Mouse (Mus musculus) embryonic facial prominence, embryonic 11.5 days (tissue): ENCODE results near the gene Ascl4. TPM values are rescaled to one million over a fixed set of nuclear protein-coding genes. Genes with fewer than 3 reads are reported as not detected.

Experiments used
- ATAC-seq: fragments of 200-750 bp; cut with Nextera tagmentation; replicated peaks from 2 replicates; pipeline ENCODE4 v1.8.0; 2017; ENCODE audit warnings: low read depth; ENCODE audit not compliant: insufficient number of reproducible peaks, low FRiP score, low TSS enrichment
- DNase-seq: peaks from one replicate; pipeline ENCODE4 v3.0.0-alpha.2; 2015; ENCODE audit warnings: low spot score
- H3K27ac ChIP-seq: fragments of 300-500 bp; sonication (generic); replicated peaks from 2 replicates; pipeline ENCODE4 v1.5.1; 2014; ENCODE audit warnings: mild to moderate bottlenecking, low read depth, low read length, control low read depth
- H3K27me3 ChIP-seq: fragments of 300-500 bp; sonication (generic); 2 replicates; pipeline ENCODE4 v1.6.1; 2014; ENCODE audit warnings: mild to moderate bottlenecking, low read length, moderate library complexity, mixed read lengths; ENCODE audit not compliant: control insufficient read depth, insufficient read depth
- H3K36me3 ChIP-seq: fragments of 300-500 bp; sonication (generic); replicated peaks from 2 replicates; pipeline ENCODE4 v1.6.1; 2014; ENCODE audit warnings: low read depth, mild to moderate bottlenecking, low read length, moderate library complexity, mixed read lengths; ENCODE audit not compliant: control insufficient read depth, insufficient read depth
- H3K4me1 ChIP-seq: fragments of 300-500 bp; sonication (generic); 2 replicates; pipeline ENCODE4 v1.6.1; 2014; ENCODE audit warnings: low read length, mixed read lengths; ENCODE audit not compliant: control insufficient read depth, insufficient read depth
- H3K4me2 ChIP-seq: fragments of 300-500 bp; sonication (generic); 2 replicates; pipeline ENCODE4 v1.6.1; 2014; ENCODE audit warnings: low read depth, mild to moderate bottlenecking, control low read depth, low read length, moderate library complexity
- H3K4me3 ChIP-seq: fragments of 300-500 bp; sonication (generic); 2 replicates; pipeline ENCODE4 v1.5.1; 2014; ENCODE audit warnings: low read depth, low read length, control low read depth
- H3K9ac ChIP-seq: fragments of 300-500 bp; sonication (generic); replicated peaks from 2 replicates; pipeline ENCODE4 v1.6.1; 2014; ENCODE audit warnings: mild to moderate bottlenecking, control low read depth, low read length
- H3K9me3 ChIP-seq: fragments of 300-500 bp; sonication (generic); replicated peaks from 2 replicates; pipeline ENCODE4 v1.6.1; 2016; ENCODE audit warnings: mild to moderate bottlenecking, low read length, inconsistent platforms, mixed read lengths; ENCODE audit not compliant: control insufficient read depth
- WGBS: fragments of 180-500 bp; shearing (Covaris S2); extraction: QIAGEN DNeasy Blood & Tissue Kit; methylation state at CpG from one replicate; pipeline ENCODE4 v1.1.7; 2014; 5-methylcytosine and 5-hydroxymethylcytosine counted together
- polyA plus RNA-seq: library from polyadenylated mRNA; unstranded; fragments of >200 nt; fragmentation: Nextera tagmentation; extraction: Ambion mirVana; gene quantifications from 2 replicates; pipeline ENCODE4 v1.2.1, GENCODE M21; 2014

The Ascl4 gene
- polyA plus RNA-seq, 1 experiment from 2014 or later = 0.50 TPM

DNA sequence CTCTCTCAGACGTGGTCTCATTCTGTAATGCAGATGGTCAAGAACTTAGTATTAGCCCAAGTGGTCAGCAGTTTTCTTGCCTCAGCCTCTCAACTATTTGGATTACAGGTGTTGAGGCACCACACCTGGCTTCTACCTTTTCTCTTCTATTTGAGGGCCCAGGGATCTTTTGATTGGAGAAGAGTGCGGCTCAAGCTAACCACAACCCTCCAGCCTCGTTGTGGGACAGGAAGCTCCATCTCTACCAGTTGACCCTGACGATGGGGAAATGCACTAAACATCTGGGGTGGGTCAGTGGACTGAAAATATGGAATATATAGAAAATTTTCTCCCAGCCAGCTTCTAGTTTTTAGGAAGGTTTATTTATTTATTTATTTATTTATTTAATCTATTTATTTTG lies 64.9 kb downstream of the Ascl4 start:
- Histone ChIP-seq H3K4me1 (no peaks in the 10 kb centered on the region), H3K36me3 (no peaks in the 10 kb centered on the region), H3K4me2 (no peak overlapping the region), H3K9me3 (no peaks in the 10 kb centered on the region), H3K4me3 (no peak overlapping the region), H3K27ac (no peak overlapping the region), H3K9ac (no peak overlapping the region), H3K27me3 (no peaks in the 10 kb centered on the region)
- ATAC-seq (no peak), DNase-seq (no peak)
- WGBS = 81% methylated on average over 4 of the region's 4 CpGs

DNA sequence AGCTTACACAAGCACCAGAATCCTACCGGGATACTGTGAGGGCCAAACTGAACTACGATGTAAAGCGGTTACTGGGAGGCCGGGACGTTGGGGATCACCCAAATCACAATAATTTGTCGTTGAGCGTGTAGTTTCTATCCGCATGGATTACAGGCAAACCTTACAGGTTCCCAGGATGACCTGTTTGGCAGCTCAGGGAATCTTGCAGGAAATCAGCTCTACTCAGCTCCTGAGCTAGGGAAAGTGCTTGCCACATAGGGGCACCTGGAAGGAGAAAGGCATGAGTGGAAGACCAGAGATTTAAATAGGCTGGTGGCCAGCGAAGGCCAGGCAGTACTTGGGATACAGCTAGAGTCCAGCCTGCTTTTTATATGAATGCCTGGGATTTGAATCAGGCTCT lies 66.4 kb downstream of the Ascl4 start:
- ATAC-seq (no peak), DNase-seq (no peak)
- WGBS = 84% methylated on average over 9 of the region's 9 CpGs
- H3K27ac ChIP-seq = no peak overlapping the region
- no peaks in the 10 kb centered on the region for H3K36me3 ChIP-seq
- H3K4me2 ChIP-seq = no peak overlapping the region
- H3K9ac ChIP-seq = no peak overlapping the region
- H3K4me1 ChIP-seq = no peaks in the 10 kb centered on the region
- H3K4me3 ChIP-seq = no peak overlapping the region
- H3K9me3 ChIP-seq = no peaks in the 10 kb centered on the region
- no peaks in the 10 kb centered on the region for H3K27me3 ChIP-seq

DNA sequence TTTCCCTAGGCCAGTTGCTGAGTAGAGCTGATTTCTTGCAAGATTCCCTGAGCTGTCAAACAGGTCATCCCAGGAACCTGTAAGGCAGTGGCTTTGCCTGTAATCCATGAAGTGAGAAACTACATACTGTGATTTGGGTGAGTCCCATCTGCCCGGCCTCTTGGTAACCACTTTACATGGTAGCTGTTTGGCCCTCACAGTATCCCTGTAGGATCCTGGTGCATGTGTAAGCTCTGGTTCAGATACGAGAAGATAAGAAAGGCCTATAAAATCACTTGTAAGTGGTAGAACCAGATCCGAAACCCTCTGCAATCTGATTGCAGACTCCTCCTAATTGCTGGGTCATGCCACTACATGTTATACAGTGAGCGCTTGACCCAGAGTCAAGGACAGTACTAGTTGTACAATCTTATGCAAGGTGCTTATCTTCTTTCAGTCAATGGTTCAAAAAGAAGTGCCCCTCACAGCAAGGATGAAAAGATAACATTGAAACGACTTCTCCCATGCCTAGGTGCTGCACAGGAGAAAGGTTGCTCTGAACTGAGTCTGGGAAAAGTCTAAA lies 67.1 kb downstream of the Ascl4 start:
- no peak for DNase-seq
- Histone ChIP-seq H3K4me2 (no peak overlapping the region), H3K27ac (no peak overlapping the region), H3K9me3 (no peaks in the 10 kb centered on the region), H3K4me3 (no peak overlapping the region), H3K36me3 (no peaks in the 10 kb centered on the region), H3K4me1 (no peaks in the 10 kb centered on the region), H3K27me3 (no peaks in the 10 kb centered on the region), H3K9ac (no peak overlapping the region)
- ATAC-seq = no peak
- 86% methylated on average over 5 of the region's 5 CpGs for WGBS

Other genes starting within 250 kb of the Ascl4 start
- gene Pwp1, start 98.2 kb upstream of the Ascl4 start, polyA plus RNA-seq = 110 and 116 TPM in 2 replicates
- 37.3 and 38.1 TPM in 2 replicates for gene Prdm4, start 10.5 kb upstream of the Ascl4 start, polyA plus RNA-seq
- gene Rtcb, start 30.1 kb downstream of the Ascl4 start, polyA plus RNA-seq = 223 and 238 TPM in 2 replicates
- 0.07 TPM in 1 of 2 replicates, not detected in the other for gene Bpifc, start 84.2 kb downstream of the Ascl4 start, polyA plus RNA-seq
- 23.1 and 23.3 TPM in 2 replicates for gene Fbxo7, start 94.3 kb downstream of the Ascl4 start, polyA plus RNA-seq